Mouse (Mus musculus): Measurements from ENCODE around the gene Gm10192. TPM values are rescaled to one million over a fixed set of nuclear protein-coding genes. Genes with fewer than 3 reads are reported as not detected.
"Not testable (repeated sequence)": the region's sequence is repeated elsewhere in the genome, so short reads cannot be mapped to it uniquely, and the experiment has no call there.

The Gm10192 gene
- polyA plus RNA-seq (2021): not detected

DNA sequence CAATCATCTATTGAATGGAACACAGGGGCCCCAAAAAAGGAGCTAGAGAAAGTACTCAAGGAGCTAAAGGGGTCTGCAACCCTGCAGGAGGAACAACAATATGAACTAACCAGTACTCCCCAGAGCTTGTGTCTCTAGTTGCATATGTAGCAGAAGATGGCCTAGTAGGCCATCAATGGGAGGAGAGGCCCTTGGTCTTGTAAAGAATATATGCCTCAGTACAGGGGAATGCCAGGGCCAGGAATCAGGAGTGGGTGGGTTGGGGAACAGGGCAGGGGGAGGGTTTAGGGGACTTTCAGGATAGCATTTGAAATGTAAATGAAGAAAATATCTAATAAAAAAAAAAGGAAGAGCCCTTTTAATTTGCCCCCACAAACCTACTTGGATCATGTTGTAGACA, at the start of gene Gm10192:
Gene Gm10192, minus strand, starts transcription at position 101 of the 400 bp plus-strand sequence.
- ATAC-seq; in situ Hi-C loops (cut with MboI; ENCODE audit: low pct_unique_long_range_greater_than_20kb): not testable (repeated sequence)

GRCm38 (mm10) chr4:97230411-97231104, 47.6 kb upstream of the Gm10192 start:
- DNase-seq (ENCODE audit: low read depth, low spot score) (no peak), ATAC-seq (no peak)
- ChIA-PET POLR2A (no interaction called here), CTCF (interaction anchor here (1.6 kb wide), 1 partner anchor 23 kb away, joined by 3 read pairs; no protein-coding TSS in a partner anchor)
- no peaks in the 10 kb centered on the region for H3K27me3 ChIP-seq
- no peak for TF ChIP-seq CTCF (IDR thresholded peaks at IDR 0.05)
- in situ Hi-C loops (cut with MboI; ENCODE audit: low pct_unique_long_range_greater_than_20kb): no loop called here

More for the DNA sequence above, at the start of gene Gm10192:
- CTCF ChIA-PET: interaction anchor here (0.9 to 1.0 kb wide), 2 partner anchors 464 to 478 kb away, joined by 3 read pairs; no protein-coding TSS in a partner anchor
- POLR2A ChIA-PET; H3K27me3 ChIP-seq; DNase-seq (ENCODE audit: low read depth, low spot score): not testable (repeated sequence)

DNA sequence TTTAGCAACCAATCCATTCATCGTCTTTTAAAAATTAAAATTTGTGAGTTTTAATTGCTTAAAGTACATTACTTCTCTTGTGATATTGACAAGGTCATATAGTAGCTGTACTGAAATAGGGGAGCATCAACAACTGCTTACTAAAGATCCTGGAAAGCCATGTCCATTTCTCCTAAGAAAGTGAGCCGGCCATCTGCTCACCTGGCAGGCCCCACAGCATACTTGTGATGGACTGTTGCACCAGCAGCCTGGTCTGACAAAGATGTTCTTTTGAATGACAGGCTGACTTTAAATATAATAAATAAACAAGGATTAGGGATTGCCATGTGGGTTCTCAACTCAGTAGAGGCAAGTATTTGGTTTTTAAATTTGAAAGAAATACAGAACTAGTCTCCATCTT, 36.7 kb upstream of the Gm10192 start:
- no peak for ATAC-seq
- ChIA-PET CTCF (interaction anchor here (1.4 kb wide), 1 partner anchor 17 kb away, joined by 3 read pairs; no protein-coding TSS in a partner anchor), POLR2A (no interaction called here)
- no peak for DNase-seq (ENCODE audit: low read depth, low spot score)
- in situ Hi-C loops (cut with MboI; ENCODE audit: low pct_unique_long_range_greater_than_20kb): no loop called here
- no peaks in the 10 kb centered on the region for H3K27me3 ChIP-seq
- TF ChIP-seq CTCF (IDR thresholded peaks at IDR 0.05): no peak

- ATAC-seq (no peak), DNase-seq (ENCODE audit: low read depth, low spot score) (no peak)
- ChIA-PET POLR2A (no interaction called here), CTCF (no interaction called here)
- H3K27me3 ChIP-seq: no peaks in the 10 kb centered on the region
- in situ Hi-C loops (cut with MboI; ENCODE audit: low pct_unique_long_range_greater_than_20kb): no loop called here
- TF ChIP-seq CTCF (IDR thresholded peaks at IDR 0.05): no peak
These were observed 34.9 kb upstream of the Gm10192 start for GRCm38 (mm10) chr4:97217906-97218305.

DNA sequence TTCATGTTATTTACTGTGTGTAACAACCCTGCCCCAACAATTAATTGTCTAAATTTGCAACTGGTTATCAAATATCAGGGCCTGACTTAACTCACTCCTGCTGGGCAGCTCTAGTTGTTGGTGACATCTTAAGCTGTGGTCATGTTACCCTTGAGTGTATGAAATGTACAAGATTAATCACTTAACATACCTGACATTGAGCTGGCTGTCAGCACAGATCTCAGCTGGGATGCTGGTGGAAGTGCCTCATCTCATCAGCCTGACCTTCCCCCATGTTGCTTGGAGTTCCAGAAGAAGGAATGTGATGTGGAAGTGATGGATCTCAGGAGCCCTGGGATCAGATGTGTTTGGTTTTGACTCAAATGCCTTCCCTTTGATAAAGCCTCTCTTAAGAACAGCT, 29.5 kb upstream of the Gm10192 start:
- in situ Hi-C loops (cut with MboI; ENCODE audit: low pct_unique_long_range_greater_than_20kb): no loop called here
- H3K27me3 ChIP-seq: no peaks in the 10 kb centered on the region
- ChIA-PET CTCF (no interaction called here), POLR2A (no interaction called here)
- no peak for ATAC-seq
- no peak for TF ChIP-seq CTCF (IDR thresholded peaks at IDR 0.05)
- DNase-seq (ENCODE audit: low read depth, low spot score): no peak

DNA sequence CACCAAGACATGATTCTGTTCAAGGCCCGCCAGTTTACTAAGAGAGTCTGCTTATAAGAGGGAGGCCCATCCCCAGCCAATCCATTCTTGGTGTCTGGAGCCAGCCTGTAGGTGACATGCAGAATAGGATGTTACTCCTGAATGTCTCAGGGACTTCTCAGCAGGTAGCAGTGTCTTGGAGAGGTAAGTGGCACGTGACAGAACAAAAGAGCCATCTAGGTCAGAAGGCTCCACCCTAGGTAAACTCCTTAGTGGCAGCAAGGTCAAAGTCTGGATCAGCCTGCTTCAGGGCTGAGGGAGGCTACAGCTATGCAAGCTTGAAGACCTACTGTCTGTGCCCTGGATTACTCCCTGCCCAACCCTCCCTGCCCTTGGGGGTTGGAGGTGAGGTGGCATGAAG, 20.0 kb upstream of the Gm10192 start:
- POLR2A ChIA-PET; DNase-seq (ENCODE audit: low read depth, low spot score); in situ Hi-C loops (cut with MboI; ENCODE audit: low pct_unique_long_range_greater_than_20kb); CTCF ChIA-PET; H3K27me3 ChIP-seq; ATAC-seq: not testable (repeated sequence)

- TF ChIP-seq CTCF (IDR thresholded peaks at IDR 0.05): no peak
- in situ Hi-C loops (cut with MboI; ENCODE audit: low pct_unique_long_range_greater_than_20kb): no loop called here
- POLR2A ChIA-PET: no interaction called here
- no peak for DNase-seq (ENCODE audit: low read depth, low spot score)
- CTCF ChIA-PET: interaction anchor here (1.1 kb wide), 1 partner anchor 28 kb away, joined by 3 read pairs; no protein-coding TSS in a partner anchor
- no peaks in the 10 kb centered on the region for H3K27me3 ChIP-seq
- ATAC-seq: no peak
These were observed 10.2 kb upstream of the Gm10192 start for GRCm38 (mm10) chr4:97193176-97193575.

GRCm38 (mm10) chr4:97192601-97193000, 9.6 kb upstream of the Gm10192 start:
- TF ChIP-seq CTCF (IDR thresholded peaks at IDR 0.05): no peak
- no peaks in the 10 kb centered on the region for H3K27me3 ChIP-seq
- ChIA-PET POLR2A (no interaction called here), CTCF (no interaction called here)
- DNase-seq (ENCODE audit: low read depth, low spot score): no peak
- ATAC-seq: no peak
- in situ Hi-C loops (cut with MboI; ENCODE audit: low pct_unique_long_range_greater_than_20kb): no loop called here

DNA sequence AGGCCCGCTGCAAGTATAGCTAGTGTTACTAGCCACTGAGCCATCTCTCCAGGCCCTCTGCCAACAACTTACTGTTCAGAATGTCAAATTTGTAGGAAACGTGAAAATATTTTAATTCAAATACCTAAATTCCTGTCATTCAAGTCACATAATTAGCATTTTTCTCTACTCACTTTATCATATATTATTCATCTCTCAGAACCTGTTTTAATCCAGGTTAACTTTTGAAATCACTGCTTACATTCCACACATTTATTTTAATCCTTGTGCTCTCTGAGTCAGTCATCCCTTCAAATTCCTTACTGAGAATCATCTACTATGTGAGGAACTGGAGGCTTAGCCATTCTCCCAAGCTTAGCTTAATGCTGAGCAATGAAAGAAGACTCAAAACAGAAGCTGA, 2.6 kb downstream of the Gm10192 start:
- CTCF ChIA-PET: interaction anchor here (1.1 to 1.8 kb wide), 3 partner anchors 34 to 82 kb away, joined by 3 to 4 read pairs (median 3); no protein-coding TSS in a partner anchor
- peak; percentile 87 for ATAC-seq
- in situ Hi-C loops (cut with MboI; ENCODE audit: low pct_unique_long_range_greater_than_20kb): no loop called here
- TF ChIP-seq CTCF (IDR thresholded peaks at IDR 0.05): no peak
- H3K27me3 ChIP-seq: no peaks in the 10 kb centered on the region
- DNase-seq (ENCODE audit: low read depth, low spot score): peak; percentile 58
- POLR2A ChIA-PET: interaction anchor here (0.8 kb wide), 1 partner anchor 597 kb away, joined by 3 read pairs; the partner anchor contains the start of gene E130114P18Rik

DNA sequence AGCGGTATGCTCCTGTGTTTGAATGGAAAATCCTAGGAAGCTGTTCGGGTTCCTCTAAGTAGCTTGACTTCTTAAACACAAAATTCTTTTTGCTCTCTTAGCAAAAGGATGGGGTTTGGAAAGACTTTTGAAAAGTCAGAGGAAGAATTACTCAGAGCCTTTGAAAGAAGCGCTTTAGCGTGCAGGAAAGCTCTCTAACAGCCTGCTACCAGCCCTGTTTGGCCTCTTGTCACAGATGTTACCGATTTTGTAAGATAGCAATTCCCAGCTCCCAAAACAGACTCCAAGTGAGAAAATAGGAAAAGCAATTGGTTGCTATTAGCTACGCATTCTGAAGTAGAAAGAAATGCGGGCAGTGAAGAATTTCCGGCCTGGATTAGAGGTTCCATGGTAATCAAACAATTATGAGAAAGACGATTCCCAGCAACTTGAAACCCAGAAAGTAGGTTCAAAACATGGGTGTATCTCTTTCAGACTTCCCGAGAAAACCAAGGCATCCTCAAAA, 26.1 kb downstream of the Gm10192 start:
- TF ChIP-seq CTCF (IDR thresholded peaks at IDR 0.05): no peak
- no peak for ATAC-seq
- ChIA-PET POLR2A (no interaction called here), CTCF (no interaction called here)
- DNase-seq (ENCODE audit: low read depth, low spot score): no peak
- in situ Hi-C loops (cut with MboI; ENCODE audit: low pct_unique_long_range_greater_than_20kb): no loop called here
- no peaks in the 10 kb centered on the region for H3K27me3 ChIP-seq

GRCm38 (mm10) chr4:97156084-97156483, 26.9 kb downstream of the Gm10192 start:
- POLR2A ChIA-PET: no interaction called here
- no peak for TF ChIP-seq CTCF (IDR thresholded peaks at IDR 0.05)
- CTCF ChIA-PET: interaction anchor here (0.6 kb wide), 1 partner anchor 9 kb away, joined by 3 read pairs; no protein-coding TSS in a partner anchor
- DNase-seq (ENCODE audit: low read depth, low spot score) (no peak), ATAC-seq (no peak)
- H3K27me3 ChIP-seq: no peaks in the 10 kb centered on the region
- in situ Hi-C loops (cut with MboI; ENCODE audit: low pct_unique_long_range_greater_than_20kb): no loop called here
